9 mouse cellular contexts compared by ENCODE assay signal in genomic region chr10:62313885-62314424, GRCm38 (mm10).
DNase-seq lines count a peak whose midpoint lies in the region; ATAC-seq and TF ChIP-seq lines count a peak whose summit lies in the region.
"Had no signal": no experiment of that assay in that cellular context is flagged by ENCODE, and none has a peak within 500 bp of the region (broad histone marks: within the 10 kb centered on the region; RNA-seq: fewer than 3 reads in every experiment).

No protein-coding gene starts in this region.

- no peak; the same call in 1 of the 2 replicates for TF ChIP-seq CTCF in hindbrain, postnatal 0 days (IDR thresholded peaks at IDR 0.05; ENCODE audit: low read depth)
- peak; percentile 24; the same call in 1 of the 2 replicates for TF ChIP-seq CTCF in heart, adult 2 months (IDR thresholded peaks at IDR 0.05)
- TF ChIP-seq CTCF in left cerebral cortex, adult 2 months (IDR thresholded peaks at IDR 0.05), result no peak

- 0 out of 2 replicates have a peak, but pooled peaks have one; percentile 23 for ATAC-seq in hindbrain, embryonic 15.5 days (ENCODE audit: low FRiP score, low read depth)
- ATAC-seq in hindbrain, postnatal 0 days, result no peak
- peak; percentile 34 for ATAC-seq in kidney, embryonic 15.5 days (replicated peaks; ENCODE audit: low FRiP score)
- no peak for ATAC-seq in megakaryocyte progenitor cell, adult 5-6 weeks (replicated peaks; ENCODE audit: poor library complexity)

- DNase-seq in hindbrain, postnatal 0 days (ENCODE audit: low spot score), result no peak
- DNase-seq in Muller cell, postnatal 12 days (ENCODE audit: inconsistent ontology term), result peak; percentile 67
- peak; percentile 63 to 70 for DNase-seq in heart, adult 2 months
- no peak for DNase-seq in urinary bladder, postnatal 4 days (ENCODE audit: low spot score in 2 of 2)
- DNase-seq in left cerebral cortex, adult 2 months (ENCODE audit: extremely low spot score in 1 of 2, low spot score in 2 of 2), result no peak

- H3K4me1 ChIP-seq in hindbrain, embryonic 15.5 days (replicated peaks), result no peaks in the 10 kb centered on the region
- H3K4me1 ChIP-seq in hindbrain, postnatal 0 days (ENCODE audit: insufficient read depth, low read length), result no peaks in the 10 kb centered on the region
- H3K4me1 ChIP-seq in heart, adult 2 months (ENCODE audit: control insufficient read depth, insufficient read depth, low read length), result peaks cover 7% of the 10 kb centered on the region
- H3K4me1 ChIP-seq in kidney, embryonic 15.5 days, result peaks cover 51% of the 10 kb centered on the region

- no peaks in the 10 kb centered on the region for H3K9me3 ChIP-seq in hindbrain, embryonic 15.5 days
- no peaks in the 10 kb centered on the region for H3K9me3 ChIP-seq in hindbrain, postnatal 0 days (ENCODE audit: low read length)
- H3K9me3 ChIP-seq in kidney, embryonic 15.5 days (replicated peaks), result no peaks in the 10 kb centered on the region
- H3K9me3 ChIP-seq: midbrain, embryonic 12.5 days had no signal

- H3K27ac ChIP-seq in hindbrain, embryonic 15.5 days (replicated peaks), result no peak overlapping the region
- no peak overlapping the region for H3K27ac ChIP-seq in hindbrain, postnatal 0 days
- peak overlapping the region; percentile 84 for H3K27ac ChIP-seq in heart, adult 2 months
- H3K27ac ChIP-seq in kidney, embryonic 15.5 days, result peak overlapping the region; percentile 90
- H3K27ac ChIP-seq in left cerebral cortex, adult 2 months, result no peak overlapping the region
- H3K27ac ChIP-seq: midbrain, embryonic 12.5 days had no signal

- intact Hi-C loops in heart, adult 2 months (cut with DNase I), result no loop called here
- intact Hi-C loops in left cerebral cortex, adult 2 months (cut with DNase I), result no loop called here

- no peaks in the 10 kb centered on the region for H3K27me3 ChIP-seq in hindbrain, embryonic 15.5 days
- H3K27me3 ChIP-seq in hindbrain, postnatal 0 days (ENCODE audit: insufficient read depth, low read length), result no peaks in the 10 kb centered on the region
- no peaks in the 10 kb centered on the region for H3K27me3 ChIP-seq in heart, adult 2 months (ENCODE audit: control insufficient read depth, insufficient read depth, low read length)
- no peaks in the 10 kb centered on the region for H3K27me3 ChIP-seq in kidney, embryonic 15.5 days
- H3K27me3 ChIP-seq: midbrain, embryonic 12.5 days had no signal

- no peak for TF ChIP-seq POLR2A in heart, adult 2 months (IDR thresholded peaks at IDR 0.05; ENCODE audit: insufficient read depth, low read depth, low read length)

- H3K9ac ChIP-seq in hindbrain, embryonic 15.5 days, result no peak overlapping the region
- no peak overlapping the region for H3K9ac ChIP-seq in hindbrain, postnatal 0 days (replicated peaks; ENCODE audit: low read length)
- no peak overlapping the region for H3K9ac ChIP-seq in heart, adult 2 months (ENCODE audit: low read depth, low read length)
- peak overlapping the region; percentile 22; the same call in 1 of the 2 replicates for H3K9ac ChIP-seq in kidney, embryonic 15.5 days
- H3K9ac ChIP-seq: midbrain, embryonic 12.5 days had no signal

- no peak overlapping the region for H3K4me3 ChIP-seq in hindbrain, embryonic 15.5 days
- no peak overlapping the region for H3K4me3 ChIP-seq in hindbrain, postnatal 0 days (ENCODE audit: low read length)
- peak overlapping the region; percentile 16; the same call in 1 of the 2 replicates for H3K4me3 ChIP-seq in heart, adult 2 months
- H3K4me3 ChIP-seq in kidney, embryonic 15.5 days (replicated peaks), result no peak overlapping the region
- H3K4me3 ChIP-seq in left cerebral cortex, adult 2 months, result no peak overlapping the region
- H3K4me3 ChIP-seq: midbrain, embryonic 12.5 days had no signal

- peak; percentile 57; the same call in 1 of the 2 replicates for TF ChIP-seq EP300 in heart, adult 2 months (IDR thresholded peaks at IDR 0.05; ENCODE audit: insufficient read depth, low read depth, low read length)

- 62% methylated on average over 15 of the region's 15 CpGs for WGBS in hindbrain, embryonic 15.5 days
- WGBS in hindbrain, postnatal 0 days, result 60% methylated on average over 15 of the region's 15 CpGs
- WGBS in heart, adult 2 months, result 38% methylated on average over 15 of the region's 15 CpGs
- 36% methylated on average over 15 of the region's 15 CpGs for WGBS in kidney, embryonic 15.5 days

- H3K4me2 ChIP-seq in hindbrain, embryonic 15.5 days, result no peak overlapping the region
- H3K4me2 ChIP-seq in hindbrain, postnatal 0 days (ENCODE audit: low read depth, low read length), result no peak overlapping the region
- peak overlapping the region; percentile 28; the same call in 1 of the 2 replicates for H3K4me2 ChIP-seq in kidney, embryonic 15.5 days
- H3K4me2 ChIP-seq: midbrain, embryonic 12.5 days had no signal

- 0 out of 2 replicates have a peak, but pooled peaks cover 3% of the 10 kb centered on the region for H3K36me3 ChIP-seq in hindbrain, embryonic 15.5 days
- H3K36me3 ChIP-seq in hindbrain, postnatal 0 days (ENCODE audit: insufficient read depth, low read length), result no peaks in the 10 kb centered on the region
- peaks cover 6% of the 10 kb centered on the region; the same call in 1 of the 2 replicates for H3K36me3 ChIP-seq in heart, adult 2 months (ENCODE audit: control insufficient read depth, insufficient read depth, low read length)
- H3K36me3 ChIP-seq in kidney, embryonic 15.5 days, result 0 out of 2 replicates have a peak, but pooled peaks cover 3% of the 10 kb centered on the region
- H3K36me3 ChIP-seq: midbrain, embryonic 12.5 days had no signal

- no peaks in the 10 kb centered on the region for H3K79me2 ChIP-seq in heart, adult 2 months (replicated peaks; ENCODE audit: control insufficient read depth, insufficient read depth, low read length)

Comparison
In these comparisons a context has a peak if more than half of its experiments do, and no peak if none do; other contexts are left out.
1. ATAC-seq: peak in hindbrain, embryonic 15.5 days (single experiment) and kidney, embryonic 15.5 days (single experiment); none in hindbrain, postnatal 0 days (single experiment) and megakaryocyte progenitor cell, adult 5-6 weeks (single experiment).
2. H3K27ac ChIP-seq: peak in heart, adult 2 months (single experiment) and kidney, embryonic 15.5 days (single experiment); none in hindbrain, embryonic 15.5 days (single experiment), hindbrain, postnatal 0 days (single experiment) and left cerebral cortex, adult 2 months (single experiment).
3. DNase-seq: peak in Muller cell, postnatal 12 days (single experiment) and heart, adult 2 months (2 of 2); none in hindbrain, postnatal 0 days (single experiment), urinary bladder, postnatal 4 days (0 of 2) and left cerebral cortex, adult 2 months (0 of 2).